Mouse (Mus musculus) testis, adult 2 months (tissue): Measurements from ENCODE around the gene Gm45140.

ENCODE experiments used
- CTCF ChIP-seq: fragments of 200-500 bp; IDR thresholded peaks from 2 replicates; pipeline ENCODE4 v1.5.1; 2012; ENCODE audit warnings: low read depth, mild to moderate bottlenecking, inconsistent platforms, low read length, moderate library complexity; ENCODE audit not compliant: control insufficient read depth, insufficient read depth, insufficient replicate concordance
- POLR2A ChIP-seq: fragments of 200-500 bp; IDR thresholded peaks from 2 replicates; pipeline ENCODE4 v1.6.1; 2012; ENCODE audit warnings: low read depth, mild to moderate bottlenecking, inconsistent platforms, low read length, moderate library complexity; ENCODE audit not compliant: control insufficient read depth

DNA sequence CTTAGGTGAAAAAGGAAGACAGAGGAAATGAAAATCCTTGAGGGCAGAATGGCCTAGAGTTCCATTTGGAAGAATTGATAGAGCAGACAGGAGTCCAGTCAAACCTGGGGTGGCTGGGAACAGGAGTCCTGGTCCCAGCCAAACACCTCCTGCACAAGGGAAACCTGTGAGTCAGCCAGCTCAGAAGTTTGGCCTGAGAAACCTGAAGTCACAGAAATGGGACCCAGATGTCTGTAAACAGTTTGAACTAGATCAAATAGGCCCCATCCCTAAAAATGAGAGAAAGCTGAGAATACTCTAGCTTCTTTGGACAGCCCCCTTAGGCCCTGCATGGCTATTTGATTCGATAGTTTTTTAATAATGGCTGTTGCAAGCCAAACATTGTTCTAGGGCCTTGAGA, 22.9 kb downstream of the Gm45140 start:
- TF ChIP-seq CTCF (no peak), POLR2A (no peak)
